Mouse (Mus musculus): Measurements from ENCODE around the gene Jak1. TPM values are rescaled to one million over a fixed set of nuclear protein-coding genes. Genes with fewer than 3 reads are reported as not detected.

Jak1 gene
- total RNA-seq, 2 experiments from 2014 or later, result 111 to 141 TPM

DNA sequence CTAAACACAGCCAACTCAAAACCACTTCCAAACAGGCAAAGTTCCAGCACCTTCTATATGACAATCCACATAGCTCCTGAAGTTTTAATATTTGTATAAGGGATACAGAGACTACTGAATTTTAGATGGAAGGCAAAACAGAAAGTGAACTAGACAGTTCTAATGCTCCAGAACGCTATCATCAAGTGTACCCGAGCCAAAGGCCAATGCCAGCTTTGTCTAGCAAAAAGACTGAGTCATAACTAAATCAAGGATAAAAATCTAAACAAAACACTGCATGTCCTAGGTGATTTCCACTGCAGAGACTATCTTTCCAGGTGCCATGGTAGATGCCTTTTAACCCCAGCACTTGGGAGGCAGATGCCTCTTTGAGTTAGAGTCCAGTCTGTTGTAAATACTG, 68.7 kb downstream of the Jak1 start:
- DNase-seq (ENCODE audit: low spot score in 2 of 2), result no peak

DNA sequence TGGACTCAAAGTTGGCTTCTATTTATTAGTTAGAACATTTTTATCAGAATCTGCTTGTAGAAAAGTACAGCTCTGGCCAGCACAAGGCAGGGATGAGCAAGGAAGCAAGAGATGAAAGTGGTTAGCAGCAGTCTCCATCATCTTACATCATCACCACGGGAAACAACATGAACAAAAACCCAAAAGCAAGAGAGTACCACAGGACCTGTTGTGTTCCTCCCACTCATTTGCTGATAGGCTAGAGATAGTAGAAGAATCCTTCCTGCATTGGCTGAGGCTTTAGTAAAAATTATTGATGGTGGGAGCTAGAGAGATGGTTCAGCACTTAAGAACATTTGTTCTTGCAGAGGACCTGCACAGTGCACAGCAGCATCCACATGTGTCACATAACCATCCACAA, 70.9 kb downstream of the Jak1 start:
- DNase-seq (ENCODE audit: low spot score in 2 of 2), result no peak

DNA sequence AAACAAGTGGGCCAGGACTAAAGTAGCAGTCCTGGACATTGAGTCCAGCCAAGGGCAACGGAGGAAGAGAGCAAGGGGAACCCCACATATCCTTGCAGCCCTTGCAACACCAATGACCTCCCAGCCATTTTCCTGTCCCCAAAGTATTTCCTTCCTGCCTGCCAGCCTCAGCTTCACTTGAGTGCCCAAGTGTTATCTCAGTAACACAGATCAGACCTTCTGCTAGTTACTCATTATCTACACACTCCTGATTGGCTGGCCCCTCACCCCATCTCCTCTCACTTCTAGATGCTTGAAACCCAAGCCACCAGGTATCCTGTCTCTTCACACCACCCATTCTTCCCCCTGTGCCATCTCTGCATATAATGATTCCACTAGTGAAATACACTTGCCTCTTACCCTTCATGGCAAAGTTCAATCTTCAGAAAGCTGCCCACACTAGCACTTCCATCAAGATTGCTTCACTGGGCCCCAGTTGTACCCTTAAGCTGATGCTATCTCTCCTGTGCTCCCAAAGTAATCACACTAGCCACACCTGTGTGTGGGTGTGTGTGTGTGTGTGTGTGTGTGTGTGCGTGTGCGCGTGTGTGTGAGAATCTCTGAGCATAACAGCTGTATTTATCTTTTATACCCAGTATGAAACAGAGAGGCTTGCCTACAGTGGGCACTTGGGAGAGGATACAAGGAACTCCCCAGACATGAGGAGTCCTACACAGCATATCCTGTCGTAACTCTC, 72.7 kb downstream of the Jak1 start:
- DNase-seq (ENCODE audit: low spot score in 2 of 2), result no peak

DNA sequence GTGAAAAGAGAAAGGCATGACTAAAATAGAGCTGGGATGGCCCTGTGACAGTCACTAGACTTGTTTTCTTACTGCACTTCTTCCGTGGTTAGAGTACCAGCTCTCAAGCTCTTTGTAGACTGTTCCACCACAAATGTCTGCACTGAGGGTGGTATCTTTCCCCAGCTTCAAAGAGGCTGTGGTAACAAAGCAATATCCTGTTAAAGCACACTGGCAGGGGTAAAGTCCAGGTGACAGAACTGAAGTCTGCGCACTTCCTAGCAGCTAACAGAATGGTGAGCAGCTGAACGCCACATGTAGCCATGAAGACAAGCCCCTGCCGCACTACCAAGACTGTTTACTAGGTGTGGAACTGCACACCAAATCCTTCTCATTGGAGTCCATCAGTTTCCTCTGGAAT, 77.7 kb downstream of the Jak1 start:
- no peak for DNase-seq (ENCODE audit: low spot score in 2 of 2)

DNA sequence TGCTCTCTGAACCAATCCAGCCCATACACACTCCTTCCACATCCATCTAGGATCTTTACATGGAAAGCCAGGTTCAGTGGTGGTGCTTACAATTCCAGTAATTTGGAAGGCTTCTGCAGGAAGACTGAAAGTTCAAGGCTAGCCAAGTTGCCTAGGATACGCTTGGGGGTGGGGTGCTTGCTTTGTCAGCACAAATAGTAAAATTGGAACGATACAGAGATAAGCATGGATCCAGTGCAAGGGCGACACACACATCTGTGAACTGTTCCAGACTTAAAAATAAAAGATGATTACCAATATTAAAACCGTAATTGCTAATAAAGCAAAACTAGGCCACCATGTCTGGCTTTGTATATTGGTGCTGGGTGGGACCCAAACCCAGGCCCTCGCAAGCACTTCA, 78.5 kb downstream of the Jak1 start:
- DNase-seq (ENCODE audit: low spot score in 2 of 2), result peak in 1 of 2 experiments; percentile 29

DNA sequence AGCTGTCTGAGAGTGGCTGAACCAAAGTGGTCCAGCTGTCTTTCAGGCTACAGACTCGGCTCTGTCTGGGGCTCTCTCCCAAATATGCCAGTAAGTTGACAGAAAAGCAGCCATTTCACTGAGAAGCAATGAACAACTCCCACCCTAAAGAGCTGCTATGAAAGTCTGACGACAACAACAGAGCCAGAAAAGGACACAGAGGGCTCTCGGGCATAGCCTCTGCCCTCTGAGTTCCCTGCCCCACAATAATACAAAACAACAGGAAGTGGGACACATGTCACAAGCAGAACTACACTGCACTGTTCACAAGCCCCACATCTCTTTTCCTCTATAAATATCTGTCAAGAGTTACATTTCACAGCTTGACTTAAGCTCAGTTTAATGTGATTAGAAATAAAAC, 79.9 kb downstream of the Jak1 start:
- no peak for DNase-seq (ENCODE audit: low spot score in 2 of 2)

DNA sequence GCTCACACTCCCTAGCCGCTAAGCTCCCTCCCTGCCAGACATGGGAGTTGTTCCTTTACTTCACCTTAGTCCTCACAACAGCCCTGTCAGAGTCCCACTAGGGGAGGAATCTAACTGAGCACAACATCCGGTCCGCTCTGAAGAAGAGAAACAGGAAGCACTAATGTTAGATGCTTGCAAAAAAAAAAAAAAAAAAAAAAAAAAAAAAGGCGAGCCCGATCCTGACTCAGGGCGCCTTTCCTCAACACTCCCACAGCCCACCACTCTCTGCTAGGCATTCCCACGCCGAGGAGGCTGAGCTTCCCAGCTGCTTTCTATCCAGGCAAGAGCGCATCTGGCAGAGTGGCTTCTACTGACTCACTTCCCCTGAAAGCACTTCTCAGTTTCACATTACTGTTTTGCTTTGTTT, 82.5 kb downstream of the Jak1 start:
- DNase-seq (ENCODE audit: low spot score in 2 of 2), result no peak

DNA sequence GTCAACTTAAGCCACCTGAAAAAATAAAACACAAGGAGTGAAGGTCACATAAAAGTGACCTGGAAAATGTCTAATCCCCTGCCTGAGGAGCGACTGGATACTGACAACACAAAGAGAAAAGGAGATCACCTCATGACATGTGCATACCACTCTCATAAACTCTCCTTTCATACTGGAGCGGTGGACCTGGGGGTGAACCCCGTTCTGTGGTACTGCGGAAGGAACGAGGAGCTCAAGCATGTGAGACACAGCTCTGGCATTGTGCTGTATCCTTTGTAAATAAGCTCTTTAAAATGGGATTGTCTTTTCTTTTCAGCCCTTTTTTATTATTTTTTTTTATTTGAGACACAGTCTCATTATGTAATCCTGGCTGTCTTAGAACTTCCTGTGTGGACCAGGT, 84.4 kb downstream of the Jak1 start:
- DNase-seq (ENCODE audit: low spot score in 2 of 2), result no peak

DNA sequence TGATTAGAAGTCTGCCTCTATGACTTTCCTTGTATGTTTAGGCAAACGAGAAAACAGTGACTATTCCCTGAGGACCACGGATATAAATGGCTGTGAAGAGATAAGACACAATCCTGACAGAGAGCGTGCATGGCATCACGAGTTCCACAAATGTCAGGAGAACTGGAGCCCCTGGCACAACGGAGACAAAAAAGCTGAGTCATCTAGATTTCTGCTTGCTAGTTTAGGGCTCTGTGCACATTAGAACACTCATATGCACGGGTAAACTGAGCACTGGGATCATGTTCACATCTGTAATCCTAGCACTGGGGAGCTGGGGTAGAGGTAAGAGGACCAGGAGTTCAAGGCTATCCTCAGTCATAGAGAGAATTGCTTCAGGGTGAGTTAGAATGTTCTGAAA, 85.2 kb downstream of the Jak1 start:
- no peak for DNase-seq (ENCODE audit: low spot score in 2 of 2)

DNA sequence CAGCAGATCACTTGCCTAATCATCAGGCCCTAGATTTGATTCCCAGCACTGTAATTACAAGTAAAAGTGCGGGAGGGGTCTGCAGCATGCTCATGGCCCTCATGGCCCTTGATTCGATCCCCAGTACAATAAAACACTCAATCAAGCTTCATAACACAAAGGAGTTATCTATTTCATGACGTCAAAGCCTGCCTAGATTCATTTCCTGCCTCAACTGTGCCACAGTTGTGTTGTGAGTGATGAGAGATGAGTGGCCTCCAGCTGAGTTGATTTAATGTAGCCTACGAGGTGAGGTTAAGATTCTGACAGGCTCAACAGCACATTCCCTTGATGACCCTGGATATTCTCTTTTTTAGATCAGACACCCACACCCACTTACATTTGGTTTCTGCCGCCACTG, 86.0 kb downstream of the Jak1 start:
- no peak for DNase-seq (ENCODE audit: low spot score in 2 of 2)

DNA sequence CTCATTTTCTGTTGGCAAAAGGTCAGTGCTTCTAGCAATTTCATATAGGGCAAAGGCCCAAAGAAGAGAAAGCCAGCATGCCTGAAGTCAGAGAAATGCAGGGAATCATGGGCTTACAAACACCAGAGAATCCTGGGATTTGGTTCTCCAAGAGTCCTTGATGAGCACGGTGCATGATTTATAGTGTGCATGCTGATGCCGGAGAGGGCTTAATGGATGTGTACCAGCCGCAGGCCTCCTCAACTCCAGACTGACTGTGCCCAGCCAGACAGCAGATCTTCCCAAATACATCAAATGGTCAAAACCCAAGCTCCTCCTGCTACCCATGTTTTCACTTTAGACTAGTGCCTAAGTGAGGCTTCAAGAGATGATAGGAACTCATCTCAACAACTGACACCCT, 87.3 kb downstream of the Jak1 start:
- DNase-seq (ENCODE audit: low spot score in 2 of 2), result no peak

DNA sequence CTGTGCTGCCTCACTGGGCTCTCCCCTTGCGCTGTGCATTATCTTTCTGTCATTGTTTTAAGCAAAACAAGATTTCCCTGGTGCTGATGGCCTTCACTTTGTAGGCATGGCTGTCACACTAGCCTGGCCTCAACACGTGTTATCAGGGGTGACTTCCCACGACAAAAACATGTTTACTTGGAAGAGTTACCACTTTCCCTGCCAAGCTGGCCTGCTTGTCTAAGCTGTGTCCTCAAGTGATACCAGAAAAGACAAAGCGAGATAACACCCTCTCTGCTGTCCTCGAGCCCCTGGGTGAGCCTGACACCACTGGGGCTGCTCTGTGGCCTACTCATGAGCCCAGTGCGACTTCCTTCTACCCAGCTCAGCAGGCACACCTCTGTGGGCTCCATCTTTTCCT, 89.0 kb downstream of the Jak1 start:
- no peak for DNase-seq (ENCODE audit: low spot score in 2 of 2)

DNA sequence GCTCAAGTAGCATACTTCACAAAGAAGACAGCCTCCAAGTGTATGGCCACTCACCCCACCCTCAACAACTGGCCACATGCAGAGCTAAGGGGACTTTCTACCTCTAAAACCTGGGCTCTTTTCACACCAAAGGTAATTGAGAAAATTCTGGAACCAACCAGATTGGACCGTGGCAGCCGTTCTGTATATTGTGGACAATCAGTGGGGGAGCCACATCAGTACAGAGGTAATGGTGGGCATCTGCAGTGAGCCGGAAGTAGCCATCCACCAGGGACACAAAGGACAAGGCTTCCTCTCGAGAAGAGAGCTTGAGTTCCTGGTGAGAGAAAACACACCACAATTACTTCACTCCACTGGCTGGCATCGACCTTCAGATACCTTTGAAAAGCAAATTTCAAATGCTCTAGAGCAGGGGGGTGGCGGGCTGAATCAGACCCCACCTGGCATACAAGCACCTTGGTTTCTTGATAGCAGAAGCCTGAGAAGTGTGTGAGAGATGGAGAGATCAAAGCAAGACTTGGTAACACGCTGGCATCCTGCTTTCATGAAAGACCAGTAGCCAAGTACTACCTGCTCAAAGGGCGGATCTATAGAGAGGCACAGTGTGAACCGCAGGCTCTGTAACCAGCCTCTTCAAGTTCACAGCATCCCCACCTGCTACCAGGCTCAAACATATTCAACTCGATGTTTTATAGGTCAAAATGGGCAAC, 90.0 kb downstream of the Jak1 start:
- DNase-seq (ENCODE audit: low spot score in 2 of 2), result no peak

DNA sequence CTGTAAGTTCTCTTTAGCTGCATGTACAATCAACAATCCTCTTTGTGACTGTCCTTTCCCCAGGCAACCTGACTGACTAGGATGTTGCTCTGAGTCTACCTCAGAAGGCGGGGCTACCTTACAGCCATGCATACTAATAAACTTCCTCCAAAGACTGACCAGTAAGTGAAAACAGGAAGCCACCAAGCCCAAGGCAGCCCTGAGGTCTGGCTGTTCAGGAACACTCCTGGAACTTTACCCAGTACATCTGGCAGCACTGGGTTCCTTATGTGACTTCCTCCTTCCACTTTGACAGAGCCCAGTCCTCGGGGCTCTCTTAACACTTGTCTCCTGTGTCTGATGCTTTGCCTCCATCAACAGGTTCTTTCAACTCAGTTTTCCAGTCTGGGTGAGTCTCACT, 92.3 kb downstream of the Jak1 start:
- no peak for DNase-seq (ENCODE audit: low spot score in 2 of 2)

DNA sequence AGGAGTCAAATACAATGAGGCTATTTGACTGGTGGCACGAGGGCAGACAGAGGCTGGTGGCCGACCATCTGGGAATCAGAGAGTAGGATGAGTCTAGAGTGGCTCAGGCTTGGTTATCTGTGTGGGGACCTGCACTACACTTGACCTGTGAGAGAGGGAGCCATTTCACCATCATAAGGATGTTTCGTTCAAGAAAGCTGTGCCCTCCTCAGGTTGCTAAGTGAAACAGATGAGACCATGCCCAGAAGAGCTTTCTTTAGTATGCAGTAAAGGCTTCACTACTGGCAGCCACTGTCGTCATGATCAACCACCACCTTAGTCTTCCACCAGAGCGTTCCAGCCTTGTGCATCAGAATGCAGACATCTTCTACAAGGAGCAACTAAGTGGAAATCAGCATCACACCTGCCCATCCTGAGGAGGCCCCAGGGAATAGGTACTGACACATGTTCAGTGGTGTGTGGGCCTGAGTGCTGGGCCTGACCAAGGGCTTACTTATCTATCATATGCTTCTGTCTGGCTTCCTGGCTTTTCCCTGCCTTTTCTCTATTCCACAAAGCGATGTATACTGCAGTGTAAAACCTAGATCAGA, 96.8 kb downstream of the Jak1 start:
- DNase-seq (ENCODE audit: low spot score in 2 of 2), result no peak

DNA sequence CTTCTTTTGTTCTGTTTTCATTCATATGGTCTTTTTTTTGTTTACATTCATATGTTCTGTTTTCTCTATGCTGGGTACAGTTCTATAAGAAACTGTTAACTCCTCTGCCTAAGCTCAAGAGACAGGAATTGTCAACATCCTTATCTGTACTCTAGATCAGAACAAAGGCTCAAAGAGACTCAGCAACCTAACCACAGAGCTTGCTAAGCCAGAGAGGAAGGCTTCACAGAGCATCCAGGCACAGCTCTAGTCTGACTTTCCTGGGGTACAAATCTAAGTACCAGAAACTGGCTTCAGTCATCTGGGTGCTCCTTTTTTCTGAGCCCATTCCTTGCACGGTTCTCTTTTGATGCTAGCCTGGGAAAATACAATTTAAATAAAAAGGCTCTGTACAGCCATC, 97.3 kb downstream of the Jak1 start:
- no peak for DNase-seq (ENCODE audit: low spot score in 2 of 2)

DNA sequence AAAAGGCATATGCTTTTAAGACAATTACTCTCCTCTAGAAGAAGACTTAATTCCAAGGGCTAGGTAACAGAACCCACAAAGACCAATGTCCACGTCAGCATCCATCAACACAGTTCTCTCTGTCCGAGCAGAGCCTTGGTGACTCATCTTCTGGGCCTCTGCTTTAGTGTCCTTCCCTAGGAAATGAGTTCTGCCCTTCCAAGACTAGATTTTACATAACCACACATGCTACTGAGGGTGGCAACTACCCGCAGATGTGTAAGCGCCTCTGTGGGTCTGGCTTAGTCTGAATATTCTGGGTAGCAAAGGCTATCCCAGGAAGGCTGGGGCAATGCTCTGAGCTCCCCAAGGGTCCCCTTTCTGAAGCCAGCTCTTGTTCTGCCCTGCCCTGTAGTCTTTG, 99.3 kb downstream of the Jak1 start:
- DNase-seq (ENCODE audit: low spot score in 2 of 2), result no peak

DNA sequence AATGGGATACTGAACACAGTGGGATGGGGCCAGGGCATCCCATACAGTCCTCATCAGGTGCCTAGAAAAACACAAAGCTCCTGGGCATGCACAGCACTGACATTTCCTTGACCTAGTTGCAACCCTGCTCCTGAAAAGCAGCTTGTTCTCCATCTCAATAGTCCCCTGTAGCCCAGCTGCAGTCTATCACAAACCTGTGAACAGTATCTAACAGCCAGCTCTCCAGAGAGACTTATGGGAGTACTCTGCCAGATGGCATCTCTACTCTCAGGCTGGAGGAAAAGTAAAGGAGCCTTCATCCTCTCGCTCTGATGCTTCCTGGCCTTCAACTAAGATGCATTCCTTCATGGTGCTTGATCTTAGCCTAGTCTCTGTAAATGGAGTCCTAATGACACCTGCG, 100.4 kb downstream of the Jak1 start:
- no peak for DNase-seq (ENCODE audit: low spot score in 2 of 2)

DNA sequence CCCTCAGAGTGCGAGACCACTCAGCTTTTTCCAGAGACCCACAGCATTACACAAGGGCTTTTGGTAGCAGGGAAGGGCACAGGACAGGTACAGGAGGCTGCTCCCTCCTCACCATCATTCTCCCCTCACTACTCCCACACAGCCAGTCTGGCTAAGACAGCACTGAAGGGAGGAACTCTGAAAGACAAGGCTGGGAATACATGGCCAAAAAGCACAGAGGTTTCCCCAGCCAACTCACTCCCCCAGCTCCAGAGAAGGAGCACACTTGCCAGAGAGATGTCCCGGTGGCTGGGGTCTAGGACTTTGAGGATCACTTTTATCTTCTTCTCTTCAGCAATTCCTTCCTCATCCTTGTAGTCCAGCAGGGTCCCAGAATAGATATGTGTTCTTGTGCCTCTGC, 100.9 kb downstream of the Jak1 start:
- no peak for DNase-seq (ENCODE audit: low spot score in 2 of 2)

DNA sequence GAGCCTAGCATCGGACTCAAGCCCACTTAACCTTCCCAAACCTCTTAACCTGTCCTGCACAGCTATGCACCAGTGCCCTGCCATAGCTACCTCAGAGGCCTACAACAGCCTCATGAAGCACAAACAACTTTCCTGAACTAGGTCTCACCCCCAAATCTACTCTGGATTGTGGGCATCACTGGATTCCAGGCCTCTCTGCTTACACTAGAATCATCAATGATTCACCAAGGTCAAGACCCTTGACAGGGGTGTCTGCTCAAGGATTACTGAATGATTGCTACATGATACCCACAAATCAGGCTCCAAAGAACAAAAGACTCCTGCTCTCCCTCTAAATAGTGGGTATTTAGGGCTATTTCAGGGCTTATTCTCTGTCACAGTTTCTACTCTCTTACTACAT, 104.3 kb downstream of the Jak1 start:
- DNase-seq (ENCODE audit: low spot score in 2 of 2), result no peak

DNA sequence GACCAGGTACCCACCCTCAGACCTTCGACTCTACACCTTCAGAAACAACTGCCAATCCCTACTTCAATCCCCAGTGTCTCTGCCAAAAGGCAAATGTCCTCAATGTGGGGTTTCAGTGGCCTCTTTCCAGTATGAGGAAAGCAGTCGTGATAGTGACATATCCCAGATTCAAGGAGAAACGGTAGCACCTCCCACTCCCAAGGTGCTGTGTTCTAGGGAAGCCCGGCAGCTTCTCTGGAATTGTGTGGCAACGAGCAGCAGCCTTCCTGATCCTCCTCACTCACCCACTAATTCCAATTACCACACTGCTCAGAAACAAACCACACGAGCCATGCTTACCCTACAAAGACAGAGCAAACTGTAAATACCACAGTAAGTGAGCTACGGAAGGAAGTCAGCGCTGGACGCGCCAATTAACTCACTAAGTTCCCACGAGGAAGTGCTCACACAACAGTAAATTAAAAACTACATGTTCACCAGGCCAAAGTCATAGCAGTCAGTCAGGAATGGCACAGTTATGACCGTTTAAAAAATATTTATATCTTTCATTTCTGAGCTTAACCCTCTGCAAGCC, 105.8 kb downstream of the Jak1 start:
- no peak for DNase-seq (ENCODE audit: low spot score in 2 of 2)

DNA sequence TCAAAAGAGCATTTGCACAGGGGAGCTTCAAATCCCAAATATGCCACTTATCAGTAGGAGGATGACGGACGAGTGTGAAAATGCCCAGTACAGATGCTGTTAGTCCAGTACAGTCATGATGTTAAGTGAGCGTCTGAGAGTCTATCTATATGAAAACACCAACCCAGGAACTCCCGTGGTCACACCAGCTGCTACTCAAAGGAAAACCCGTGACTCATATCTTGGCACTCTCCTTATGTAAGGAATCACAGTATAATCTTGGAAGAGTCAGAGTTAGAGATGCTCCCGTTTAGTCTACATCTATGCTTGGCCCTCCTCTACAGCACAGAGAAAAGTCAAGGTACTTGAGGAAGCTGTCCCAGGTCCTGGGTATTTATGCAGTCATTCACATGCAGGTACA, 106.8 kb downstream of the Jak1 start:
- no peak for DNase-seq (ENCODE audit: low spot score in 2 of 2)
